In the genomic region with DNA sequence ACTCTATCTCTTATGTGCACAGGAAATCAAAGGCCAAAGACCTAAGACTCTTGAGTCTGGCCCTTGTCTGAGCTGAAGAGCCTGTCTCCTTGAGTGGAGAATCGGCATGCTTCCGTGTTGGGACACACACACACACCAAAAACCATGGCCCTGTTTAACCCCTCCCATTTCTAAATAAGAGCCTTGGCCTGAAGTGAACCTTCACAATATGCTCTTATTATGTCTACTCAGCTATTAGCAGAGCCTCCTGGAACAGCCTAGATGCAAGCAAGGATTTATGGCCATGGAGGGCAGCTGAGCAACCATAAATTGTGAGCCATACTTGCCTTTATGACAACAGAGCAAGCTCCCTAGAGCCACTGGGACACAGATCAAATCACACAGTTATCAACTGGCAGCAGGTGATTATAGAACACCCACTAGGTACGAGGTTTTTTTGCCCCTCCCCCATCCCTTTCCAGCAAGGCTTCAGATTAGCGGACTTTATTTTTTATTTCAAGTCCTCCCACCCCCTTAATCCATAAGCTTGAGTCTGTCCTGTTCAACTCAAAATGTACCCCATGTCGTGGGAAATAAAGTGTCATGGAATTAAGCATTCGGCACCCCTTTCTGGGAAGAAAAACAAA, we compare ENCODE assay signal across 12 mouse cellular contexts. TPM values are rescaled to one million over a fixed set of nuclear protein-coding genes. Genes with fewer than 3 reads are reported as not detected.
DNase-seq lines count a peak whose midpoint lies in the region; ATAC-seq and TF ChIP-seq lines count a peak whose summit lies in the region.
"Had no signal": no experiment of that assay in that cellular context is flagged by ENCODE, and none has a peak within 500 bp of the region (broad histone marks: within the 10 kb centered on the region; RNA-seq: fewer than 3 reads in every experiment).

No protein-coding gene starts in this region.

- H3K27ac ChIP-seq in hindbrain, embryonic 13.5 days: no peak overlapping the region
- no peak overlapping the region for H3K27ac ChIP-seq in hindbrain, postnatal 0 days
- no peak overlapping the region for H3K27ac ChIP-seq in hindbrain, embryonic 15.5 days (replicated peaks)
- H3K27ac ChIP-seq: liver, embryonic 13.5 days had no signal

- ATAC-seq in hindbrain, embryonic 13.5 days (ENCODE audit: low FRiP score): peak; percentile 21; the same call in 1 of the 2 replicates
- ATAC-seq in hindbrain, postnatal 0 days: no peak
- ATAC-seq in hindbrain, embryonic 15.5 days (ENCODE audit: low FRiP score, low read depth): peak; percentile 35; the same call in 1 of the 2 replicates

- no peak for TF ChIP-seq CTCF in hindbrain, postnatal 0 days (IDR thresholded peaks at IDR 0.05; ENCODE audit: low read depth)

- no peaks in the 10 kb centered on the region for H3K9me3 ChIP-seq in hindbrain, embryonic 13.5 days
- no peaks in the 10 kb centered on the region for H3K9me3 ChIP-seq in hindbrain, postnatal 0 days (ENCODE audit: low read length)
- no peaks in the 10 kb centered on the region for H3K9me3 ChIP-seq in hindbrain, embryonic 15.5 days
- H3K9me3 ChIP-seq: liver, embryonic 13.5 days had no signal

- H3K36me3 ChIP-seq in hindbrain, embryonic 13.5 days: no peaks in the 10 kb centered on the region
- no peaks in the 10 kb centered on the region for H3K36me3 ChIP-seq in hindbrain, postnatal 0 days (ENCODE audit: insufficient read depth, low read length)
- no peaks in the 10 kb centered on the region for H3K36me3 ChIP-seq in hindbrain, embryonic 15.5 days
- H3K36me3 ChIP-seq: liver, embryonic 13.5 days had no signal

- WGBS in hindbrain, embryonic 13.5 days: 64% methylated on average over 6 of the region's 6 CpGs
- 47% methylated on average over 6 of the region's 6 CpGs for WGBS in hindbrain, postnatal 0 days
- WGBS in hindbrain, embryonic 15.5 days: 59% methylated on average over 6 of the region's 6 CpGs

- no peak overlapping the region for H3K4me3 ChIP-seq in hindbrain, embryonic 13.5 days
- H3K4me3 ChIP-seq in hindbrain, postnatal 0 days (ENCODE audit: low read length): no peak overlapping the region
- no peak overlapping the region for H3K4me3 ChIP-seq in hindbrain, embryonic 15.5 days
- H3K4me3 ChIP-seq: erythroblast, embryonic 14.5 days; liver, embryonic 13.5 days had no signal

- H3K9ac ChIP-seq in hindbrain, embryonic 13.5 days: no peak overlapping the region
- no peak overlapping the region for H3K9ac ChIP-seq in hindbrain, postnatal 0 days (replicated peaks; ENCODE audit: low read length)
- H3K9ac ChIP-seq in hindbrain, embryonic 15.5 days: no peak overlapping the region
- H3K9ac ChIP-seq: liver, embryonic 13.5 days had no signal

- no peaks in the 10 kb centered on the region for H3K27me3 ChIP-seq in hindbrain, embryonic 13.5 days
- H3K27me3 ChIP-seq in hindbrain, postnatal 0 days (ENCODE audit: insufficient read depth, low read length): no peaks in the 10 kb centered on the region
- H3K27me3 ChIP-seq in hindbrain, embryonic 15.5 days: no peaks in the 10 kb centered on the region
- H3K27me3 ChIP-seq: liver, embryonic 13.5 days had no signal

- peak; percentile 26 for DNase-seq in adrenal gland, postnatal 14 days
- no peak for DNase-seq in adrenal gland, postnatal 25 days
- DNase-seq in hindbrain, postnatal 0 days (ENCODE audit: low spot score): no peak
- DNase-seq in lung, postnatal 25 days (ENCODE audit: low spot score): peak; percentile 65
- no peak for DNase-seq in frontal cortex, postnatal 25 days (ENCODE audit: low spot score in 2 of 2)
- DNase-seq in yolk sac, embryonic 10.5 days (ENCODE audit: low spot score): no peak
- DNase-seq: liver, embryonic 13.5 days; right cerebral cortex, postnatal 14 days; thymus, postnatal 14 days had no signal

- no peak overlapping the region for H3K4me2 ChIP-seq in hindbrain, embryonic 13.5 days
- H3K4me2 ChIP-seq in hindbrain, postnatal 0 days (ENCODE audit: low read depth, low read length): no peak overlapping the region
- H3K4me2 ChIP-seq in hindbrain, embryonic 15.5 days: no peak overlapping the region
- H3K4me2 ChIP-seq: liver, embryonic 13.5 days had no signal

- H3K4me1 ChIP-seq in hindbrain, embryonic 13.5 days (replicated peaks): peaks cover 35% of the 10 kb centered on the region
- peaks cover 21% of the 10 kb centered on the region; the same call in 1 of the 2 replicates for H3K4me1 ChIP-seq in hindbrain, postnatal 0 days (ENCODE audit: insufficient read depth, low read length)
- H3K4me1 ChIP-seq in hindbrain, embryonic 15.5 days (replicated peaks): peaks cover 15% of the 10 kb centered on the region; the same call in 1 of the 2 replicates
- H3K4me1 ChIP-seq: liver, embryonic 13.5 days had no signal

RNA-seq across cellular contexts. Expression of a gene that starts 42.3 kb away (rescaled TPM):
- 13.4 and 14.8 TPM in 2 replicates for total RNA-seq in adrenal gland, postnatal 14 days (2021)
- 20.4 and 28.9 TPM in 2 replicates for total RNA-seq in adrenal gland, postnatal 25 days (2021)
- polyA plus RNA-seq in hindbrain, embryonic 13.5 days (2015; fragmentation: Nextera tagmentation; extraction: Ambion mirVana): 42.6 and 43.3 TPM in 2 replicates
- total RNA-seq in hindbrain, postnatal 0 days (2014; rRNA removed): 73.1 and 83.1 TPM in 2 replicates
- 93.7 and 101 TPM in 2 replicates for polyA plus RNA-seq in hindbrain, postnatal 0 days (2015; fragmentation: Nextera tagmentation; extraction: Ambion mirVana)
- 66.2 and 77.3 TPM in 2 replicates for polyA plus RNA-seq in hindbrain, embryonic 15.5 days (2015; fragmentation: Nextera tagmentation; extraction: Ambion mirVana)
- polyA plus RNA-seq: erythroblast, embryonic 14.5 days had no signal

Comparison
In these comparisons a context has a peak if more than half of its experiments do, and no peak if none do; other contexts are left out.
1. DNase-seq: peak in adrenal gland, postnatal 14 days (single experiment) and lung, postnatal 25 days (single experiment); none in adrenal gland, postnatal 25 days (single experiment), hindbrain, postnatal 0 days (single experiment), frontal cortex, postnatal 25 days (0 of 2) and yolk sac, embryonic 10.5 days (single experiment).